In genomic region chr4:133885991-133886501, GRCm38 (mm10) we compare ENCODE assay signal across 9 mouse cellular contexts. TPM values are rescaled to one million over a fixed set of nuclear protein-coding genes. Genes with fewer than 3 reads are reported as not detected.
DNase-seq lines count a peak whose midpoint lies in the region; ATAC-seq and TF ChIP-seq lines count a peak whose summit lies in the region.
"Had no signal": no experiment of that assay in that cellular context is flagged by ENCODE, and none has a peak within 500 bp of the region (broad histone marks: within the 10 kb centered on the region; RNA-seq: fewer than 3 reads in every experiment).

No protein-coding gene starts in this region.

- no peaks in the 10 kb centered on the region for H3K36me3 ChIP-seq in heart, embryonic 14.5 days (ENCODE audit: control insufficient read depth, insufficient read depth, low read length)
- no peaks in the 10 kb centered on the region for H3K36me3 ChIP-seq in lung, embryonic 14.5 days (ENCODE audit: insufficient read depth)

- ATAC-seq in heart, embryonic 14.5 days (ENCODE audit: insufficient number of reproducible peaks, insufficient read depth, low FRiP score, low read depth), result no peak
- ATAC-seq in lung, embryonic 14.5 days (ENCODE audit: insufficient read depth), result peak; percentile 22; the same call in 1 of the 2 replicates

- H3K27ac ChIP-seq in heart, embryonic 14.5 days (replicated peaks in 1 of 2; ENCODE audit: control insufficient read depth in 1 of 2, insufficient read depth in 1 of 2, low read depth in 2 of 2, low read length in 2 of 2), result peak overlapping the region in 1 of 2 experiments; percentile 34; a peak in 1 of 4 replicates
- H3K27ac ChIP-seq in lung, embryonic 14.5 days (ENCODE audit: low read depth), result peak overlapping the region; percentile 37; the same call in 1 of the 2 replicates

- 35% methylated on average over 10 of the region's 10 CpGs for WGBS in heart, embryonic 14.5 days
- WGBS in lung, embryonic 14.5 days, result 21% methylated on average over 10 of the region's 10 CpGs

- peak overlapping the region; percentile 99 for H3K4me2 ChIP-seq in heart, embryonic 14.5 days (ENCODE audit: low read length)
- peak overlapping the region; percentile 92 for H3K4me2 ChIP-seq in lung, embryonic 14.5 days

- no peaks in the 10 kb centered on the region for H3K9me3 ChIP-seq in heart, embryonic 14.5 days (ENCODE audit: control insufficient read depth, low read length)
- H3K9me3 ChIP-seq in lung, embryonic 14.5 days (ENCODE audit: low read depth, low read length), result no peaks in the 10 kb centered on the region

- peaks cover 7 to 14% of the 10 kb centered on the region in 2 experiments; a peak in 3 of 4 replicates for H3K4me1 ChIP-seq in heart, embryonic 14.5 days (ENCODE audit: control insufficient read depth in 2 of 2, insufficient read depth in 2 of 2, low read length in 2 of 2)
- peaks cover 7% of the 10 kb centered on the region; the same call in 1 of the 2 replicates for H3K4me1 ChIP-seq in lung, embryonic 14.5 days (ENCODE audit: insufficient read depth)

- no peaks in the 10 kb centered on the region for H3K27me3 ChIP-seq in heart, embryonic 14.5 days (ENCODE audit: control insufficient read depth, insufficient read depth, low read length)
- no peaks in the 10 kb centered on the region for H3K27me3 ChIP-seq in lung, embryonic 14.5 days (ENCODE audit: insufficient read depth, low read length)

- TF ChIP-seq CTCF in lung, embryonic 14.5 days (IDR thresholded peaks at IDR 0.05; ENCODE audit: low read depth), result no peak

- H3K4me3 ChIP-seq in heart, embryonic 14.5 days (ENCODE audit: control insufficient read depth in 1 of 2, insufficient read depth in 1 of 2, low read depth in 1 of 2, low read length in 2 of 2), result peak overlapping the region; percentile 11 to 81; a peak in 1 of 4 replicates
- peak overlapping the region; percentile 82 for H3K4me3 ChIP-seq in lung, embryonic 14.5 days (ENCODE audit: low read depth, low read length)
- H3K4me3 ChIP-seq: myocyte had no signal

- DNase-seq in heart, adult 8-10 months (ENCODE audit: low spot score), result no peak
- peak; percentile 74 to 80 for DNase-seq in cerebellum, postnatal 10 days
- peak; percentile 31 for DNase-seq in induced T-regulatory cell, adult 2 months (ENCODE audit: low read depth)
- peak; percentile 45 for DNase-seq in lung, embryonic 14.5 days
- no peak for DNase-seq in gastrocnemius, postnatal 4 days (ENCODE audit: low spot score in 2 of 2)
- no peak for DNase-seq in right cerebral cortex, postnatal 4 days
- no peak for DNase-seq in ovary, postnatal 10 days (ENCODE audit: low spot score)

- 0 out of 2 replicates have a peak overlapping the region, but pooled peaks have one; percentile 34 for H3K9ac ChIP-seq in heart, embryonic 14.5 days (ENCODE audit: low read length)
- peak overlapping the region; percentile 79 for H3K9ac ChIP-seq in lung, embryonic 14.5 days

RNA-seq across cellular contexts. Expression of gene Rps6ka1, which starts 1.6 kb away (rescaled TPM):
- 15.9 and 16.9 TPM in 2 replicates for polyA plus RNA-seq in heart, embryonic 14.5 days (2014; fragmentation: Nextera tagmentation; extraction: Ambion mirVana)
- total RNA-seq in heart, adult 8-10 months (2022), result 1 to 10 TPM; 4.0 to 6.5 (median 4.7) TPM
- 46.2 and 49.5 TPM in 2 replicates for polyA plus RNA-seq in lung, embryonic 14.5 days (2014; fragmentation: Nextera tagmentation; extraction: Ambion mirVana)
- 1 to 10 TPM; 9.0 to 9.6 TPM for total RNA-seq in gastrocnemius, postnatal 4 days (2021)

Comparison
In these comparisons a context has a peak if more than half of its experiments do, and no peak if none do; other contexts are left out.
1. DNase-seq: peak in cerebellum, postnatal 10 days (2 of 2), induced T-regulatory cell, adult 2 months (single experiment) and lung, embryonic 14.5 days (single experiment); none in heart, adult 8-10 months (single experiment), gastrocnemius, postnatal 4 days (0 of 2), right cerebral cortex, postnatal 4 days (single experiment) and ovary, postnatal 10 days (single experiment).